Mouse (Mus musculus) adrenal gland, adult 8-10 months (tissue): ENCODE data around the gene Itpr3. TPM values are rescaled to one million over a fixed set of nuclear protein-coding genes. Genes with fewer than 3 reads are reported as not detected.

Experiments used
- DNase-seq: peaks from one replicate; pipeline ENCODE4 v3.0.0; 2022
- total RNA-seq, 4 experiments: library from RNA; stranded (reverse); gene quantifications; 2 replicates each; pipeline ENCODE4 v1.2.4; 2022

Gene Itpr3
- total RNA-seq, 4 experiments from 2014 or later = 7.6 to 16.6 (median 11.2) TPM

DNA sequence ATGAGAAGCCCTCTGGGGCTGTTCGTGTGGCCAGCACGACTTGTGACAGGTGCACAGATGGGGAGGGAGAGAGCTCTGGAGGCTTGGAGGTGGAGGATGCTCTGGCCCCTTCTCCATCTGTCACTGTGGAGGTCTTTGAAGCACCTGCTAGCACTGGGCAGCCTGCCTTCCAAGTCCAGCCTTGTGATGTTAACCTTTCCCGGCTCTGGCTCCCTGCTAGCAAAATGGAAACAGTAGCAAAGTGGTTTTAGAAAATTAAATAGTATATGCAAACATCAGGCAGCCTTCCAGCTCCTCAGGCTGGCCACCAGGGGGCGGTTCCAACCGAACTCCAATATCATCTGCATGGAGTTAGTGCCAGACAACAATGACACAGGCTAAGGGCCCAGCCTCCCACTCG is 14.5 kb downstream of the Itpr3 start:
- DNase-seq = no peak

DNA sequence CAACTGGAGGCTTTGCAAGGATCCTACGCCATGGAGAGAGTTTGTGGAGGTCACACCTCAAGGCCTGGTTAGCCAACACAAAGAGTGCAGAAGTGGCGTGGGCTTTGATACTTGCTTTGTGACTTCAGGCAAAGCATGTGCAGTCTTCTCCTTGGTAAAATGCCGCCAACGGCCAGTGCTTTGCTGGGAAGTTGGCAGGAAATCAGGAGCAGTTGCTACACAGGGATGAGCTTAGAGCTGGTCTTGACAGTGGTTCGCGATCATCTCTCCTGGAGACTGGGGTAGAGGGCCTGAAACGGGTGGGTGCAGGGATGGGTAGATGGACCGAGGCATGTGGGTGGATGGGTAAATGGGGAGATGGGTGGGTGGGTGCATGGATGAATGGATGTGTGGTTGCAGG is 15.3 kb downstream of the Itpr3 start:
- DNase-seq = no peak

DNA sequence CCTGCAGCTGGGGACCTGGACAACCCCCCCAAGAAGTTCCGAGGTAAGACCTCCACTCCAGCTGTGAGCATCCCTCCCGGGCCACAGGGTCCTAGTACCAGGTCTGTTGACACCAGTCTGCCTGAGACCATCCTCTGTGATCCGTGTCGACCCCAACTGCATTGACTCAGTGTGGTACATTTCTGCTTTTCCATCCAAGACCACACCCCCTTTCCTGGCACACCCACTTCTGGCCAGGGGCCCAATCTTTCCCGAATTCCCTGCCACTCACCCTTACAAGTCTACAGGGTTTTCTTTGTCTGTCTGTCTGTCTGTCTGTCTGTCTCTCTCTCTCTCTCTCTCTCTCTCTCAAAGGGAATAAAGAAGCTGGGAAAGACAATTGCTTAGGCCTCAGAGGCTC is 16.0 kb downstream of the Itpr3 start:
- no peak for DNase-seq

DNA sequence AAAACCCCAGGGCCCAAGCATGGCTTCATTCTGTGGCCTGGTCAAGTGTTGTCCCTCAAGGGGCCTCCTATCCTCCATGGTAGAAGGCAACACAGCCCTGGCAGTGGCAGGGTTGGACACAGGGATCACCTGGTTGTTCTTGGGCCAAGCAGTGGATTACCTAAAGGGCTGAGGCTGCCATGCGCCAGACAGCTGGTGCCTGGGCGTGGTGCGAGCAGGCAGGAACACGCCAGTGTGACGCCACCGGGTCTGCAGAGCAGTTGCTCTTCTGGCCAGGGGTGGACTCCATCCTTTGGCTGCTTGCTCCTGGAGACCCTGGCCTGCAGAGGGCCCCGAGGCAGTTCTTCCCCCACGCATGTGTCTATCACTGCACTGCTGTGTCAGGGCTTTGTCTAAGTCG is 16.7 kb downstream of the Itpr3 start:
- no peak for DNase-seq

DNA sequence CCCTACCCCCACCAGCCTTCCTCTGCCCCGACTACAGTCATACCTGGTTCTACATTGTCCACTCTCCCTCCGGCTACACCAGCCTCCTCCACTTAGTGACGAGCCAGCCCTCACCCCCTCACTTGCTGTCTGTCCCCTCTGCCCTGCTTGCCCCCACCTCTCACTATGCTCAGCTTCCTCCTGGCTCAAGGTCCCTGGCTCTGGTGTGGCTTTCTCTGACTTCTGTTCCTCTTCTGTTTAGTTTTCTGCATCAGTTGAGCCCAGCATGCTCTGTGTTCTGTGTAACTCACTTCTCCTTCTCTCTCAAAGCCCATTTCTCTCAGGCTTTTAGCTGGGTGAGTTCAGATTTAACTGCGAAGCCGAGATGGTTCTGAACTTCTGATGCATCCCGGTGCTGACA is 17.1 kb downstream of the Itpr3 start:
- no peak for DNase-seq

DNA sequence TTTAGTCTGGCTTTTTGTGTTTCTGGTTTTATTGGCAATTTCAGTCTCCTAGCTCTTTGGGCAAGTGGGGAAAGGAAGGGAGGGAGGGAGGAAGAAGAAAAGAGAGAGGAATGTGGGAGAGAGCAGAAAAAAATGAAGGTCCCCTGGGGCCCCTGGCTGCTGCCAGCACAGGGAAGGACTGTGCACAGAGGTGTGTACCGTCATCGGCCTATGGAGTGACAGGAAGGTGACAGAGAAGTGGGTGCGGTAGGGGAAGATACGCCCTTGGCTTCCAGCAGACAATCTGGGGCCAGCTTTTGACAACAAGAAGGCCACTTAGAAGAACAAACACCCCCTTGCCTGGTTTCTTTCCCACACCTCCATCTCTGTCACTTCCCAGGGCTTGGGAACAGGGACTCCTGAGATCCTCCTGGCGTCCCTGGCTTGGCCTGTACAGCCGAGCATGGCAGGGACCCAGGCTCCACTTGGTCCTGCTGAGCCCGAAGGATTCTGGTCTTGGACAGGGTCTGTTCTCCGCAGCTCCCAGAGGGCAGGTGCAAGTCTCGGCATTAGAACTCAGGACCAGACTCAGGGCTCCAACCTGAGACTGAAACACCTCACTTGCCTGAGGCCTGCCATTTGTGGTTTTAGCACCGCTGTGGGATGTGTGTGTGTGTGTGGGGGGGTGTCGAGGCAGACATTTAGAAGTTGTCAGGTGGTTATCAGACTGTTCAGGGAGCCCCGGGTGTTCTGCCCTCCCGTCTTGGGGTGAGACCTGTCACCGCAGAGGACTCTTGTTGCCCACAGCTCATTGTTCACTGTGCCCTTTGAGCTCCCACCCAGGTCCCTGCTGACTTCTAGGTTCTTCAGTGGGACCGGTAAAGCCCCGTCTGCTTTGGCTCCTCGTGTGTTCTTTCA is 18.0 kb downstream of the Itpr3 start:
- no peak for DNase-seq

DNA sequence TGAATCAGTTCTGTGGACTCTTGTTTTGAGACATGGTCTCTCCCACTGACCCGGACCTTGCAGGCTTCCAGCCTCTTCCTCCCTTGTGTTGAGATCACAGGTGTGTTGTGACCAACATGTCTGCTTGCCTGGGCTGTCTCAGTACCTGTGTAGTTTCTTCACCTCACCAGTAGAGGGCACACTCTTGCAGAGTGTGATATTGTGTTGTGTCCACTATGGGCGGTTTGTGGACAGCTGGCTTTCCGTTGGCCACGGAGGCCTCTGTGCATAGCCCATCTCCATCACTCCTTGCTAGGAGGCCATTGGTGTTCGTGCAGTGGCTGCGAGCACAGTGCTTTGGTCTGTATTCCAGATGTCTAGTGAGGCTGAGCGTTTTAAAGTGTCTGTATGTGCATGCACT is 20.0 kb downstream of the Itpr3 start:
- DNase-seq = no peak

DNA sequence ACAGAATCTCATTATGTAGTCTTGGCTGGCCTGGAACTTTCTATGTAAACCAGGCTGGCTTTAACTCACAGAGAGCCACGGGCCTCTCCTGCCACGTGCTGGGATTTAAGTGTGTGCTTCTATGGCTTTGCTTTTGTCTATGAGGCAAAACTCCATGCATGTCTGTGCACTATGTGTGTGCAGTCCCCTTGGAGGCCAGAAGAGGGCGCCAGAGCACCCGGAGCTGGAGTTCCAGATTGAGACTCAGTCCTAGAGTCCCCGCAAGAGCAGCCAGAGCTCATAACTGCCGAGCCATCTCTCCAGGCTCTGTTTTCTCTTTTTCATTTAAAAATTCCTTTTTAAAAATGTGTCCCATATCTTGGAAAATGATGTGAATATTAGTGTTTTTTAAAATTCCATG is 20.8 kb downstream of the Itpr3 start:
- DNase-seq = no peak

DNA sequence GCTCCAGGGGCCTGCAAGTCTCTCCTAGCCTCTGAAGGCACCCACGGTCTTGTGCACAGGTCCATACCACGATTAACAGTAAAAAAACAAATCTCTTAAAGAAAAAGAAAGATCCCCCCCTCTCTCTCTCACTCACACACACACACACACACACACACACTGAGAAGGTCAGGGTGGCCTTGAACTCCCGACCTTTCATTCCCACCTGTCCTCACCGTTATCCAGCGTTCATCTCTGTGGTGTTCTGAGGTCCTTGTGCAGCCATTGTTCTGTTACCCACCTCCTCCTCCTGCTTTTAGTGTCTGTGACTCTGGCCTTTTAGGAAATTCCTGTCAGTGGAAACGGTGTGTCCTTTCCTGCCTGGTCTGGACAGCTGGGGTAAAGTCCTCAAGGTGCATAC is 21.4 kb downstream of the Itpr3 start:
- no peak for DNase-seq

DNA sequence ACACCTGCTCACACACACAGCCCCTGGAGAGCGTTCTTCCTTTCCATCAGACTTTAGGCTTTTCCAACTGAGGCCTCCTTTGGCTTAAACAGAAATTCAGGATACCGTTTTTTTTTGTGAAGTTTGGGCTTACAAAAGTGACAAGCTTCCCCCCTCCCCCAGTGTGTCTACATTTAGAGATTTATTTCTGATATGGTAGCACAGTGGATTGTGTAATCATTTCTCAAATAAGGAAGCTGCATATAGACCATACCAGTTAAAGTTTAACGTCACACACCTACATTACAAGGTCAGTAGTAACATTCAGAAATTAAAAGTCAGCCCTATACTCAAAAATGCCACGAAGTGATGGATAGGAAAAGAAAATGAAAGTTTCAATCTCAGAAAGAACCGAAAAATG is 24.8 kb downstream of the Itpr3 start:
- no peak for DNase-seq

DNA sequence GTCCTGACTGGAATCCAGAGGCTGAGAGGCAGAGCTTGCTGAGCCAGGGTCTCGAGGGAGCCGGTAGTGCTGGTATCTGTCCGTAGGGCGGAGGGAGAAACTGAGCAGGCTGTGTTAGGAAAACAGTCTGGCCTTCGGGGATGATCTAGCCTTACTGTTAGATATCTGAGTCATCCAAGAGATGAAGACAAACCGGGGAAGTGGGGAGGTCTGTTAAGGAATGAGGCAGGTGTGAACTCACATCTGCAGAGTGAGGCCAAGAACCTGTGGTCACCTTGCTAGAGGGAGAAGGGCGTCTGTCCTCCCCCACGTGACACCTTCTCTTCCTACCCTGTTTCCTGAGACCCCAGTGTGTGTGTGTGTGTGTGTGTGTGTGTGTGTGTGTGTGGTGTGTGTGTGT is 25.7 kb downstream of the Itpr3 start:
- no peak for DNase-seq

DNA sequence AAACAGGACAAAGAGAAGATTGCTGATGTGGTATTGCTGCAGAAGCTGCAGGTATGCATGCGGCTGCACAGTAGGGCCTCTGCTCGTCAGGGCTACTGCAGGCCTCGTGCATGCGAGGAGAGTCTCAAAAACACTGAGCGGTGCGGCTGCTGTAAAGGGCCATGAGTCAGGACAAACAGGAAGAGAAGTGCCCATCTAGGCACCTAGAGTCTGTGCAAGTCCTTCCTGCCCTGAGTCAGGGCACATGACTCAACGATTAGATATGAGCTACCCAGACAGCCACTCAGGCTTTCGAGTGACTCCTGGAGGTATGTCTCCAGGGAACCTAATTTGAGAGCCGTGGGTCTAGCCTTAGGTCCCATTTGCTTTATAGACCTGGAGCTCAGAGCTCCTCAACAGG is 26.5 kb downstream of the Itpr3 start:
- peak; percentile 27 for DNase-seq

DNA sequence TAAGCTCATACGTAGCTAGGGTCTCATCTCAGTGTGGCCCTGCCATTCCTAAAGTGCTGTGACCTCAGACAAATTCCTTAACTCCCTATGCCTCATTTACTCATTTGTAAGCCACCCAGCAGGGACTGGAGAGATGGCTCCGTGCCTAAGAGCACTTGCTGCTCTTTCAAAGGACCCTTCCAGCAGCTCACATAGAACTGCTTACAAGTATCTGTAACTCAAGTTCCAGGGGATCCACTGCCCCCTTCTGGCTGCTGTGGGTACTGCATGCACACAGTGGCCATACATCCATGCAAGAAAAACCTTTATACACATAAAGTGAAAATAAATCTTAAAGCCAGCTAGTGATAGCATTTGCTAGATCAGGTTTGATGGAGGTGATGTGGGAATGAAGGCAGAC is 28.6 kb downstream of the Itpr3 start:
- DNase-seq = no peak

DNA sequence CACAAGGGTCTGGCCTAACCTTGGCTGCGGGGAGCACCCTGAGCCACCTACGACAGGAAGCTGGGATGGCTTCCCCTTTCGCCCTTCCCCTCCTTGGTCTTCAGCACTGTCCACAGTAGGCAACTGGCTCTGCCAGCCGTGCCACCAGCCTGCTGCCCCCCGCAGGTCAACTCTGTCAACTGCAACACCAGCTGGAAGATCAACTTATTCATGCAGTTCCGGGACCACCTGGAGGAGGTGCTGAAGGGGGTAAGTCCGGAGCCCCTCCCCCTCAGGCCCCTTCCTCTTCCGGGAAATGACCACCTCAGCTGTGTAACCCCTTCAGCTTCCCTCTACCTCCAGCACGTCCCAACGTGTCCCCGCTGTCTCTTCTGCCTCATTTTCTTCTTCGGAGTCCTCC is 30.3 kb downstream of the Itpr3 start:
- no peak for DNase-seq

DNA sequence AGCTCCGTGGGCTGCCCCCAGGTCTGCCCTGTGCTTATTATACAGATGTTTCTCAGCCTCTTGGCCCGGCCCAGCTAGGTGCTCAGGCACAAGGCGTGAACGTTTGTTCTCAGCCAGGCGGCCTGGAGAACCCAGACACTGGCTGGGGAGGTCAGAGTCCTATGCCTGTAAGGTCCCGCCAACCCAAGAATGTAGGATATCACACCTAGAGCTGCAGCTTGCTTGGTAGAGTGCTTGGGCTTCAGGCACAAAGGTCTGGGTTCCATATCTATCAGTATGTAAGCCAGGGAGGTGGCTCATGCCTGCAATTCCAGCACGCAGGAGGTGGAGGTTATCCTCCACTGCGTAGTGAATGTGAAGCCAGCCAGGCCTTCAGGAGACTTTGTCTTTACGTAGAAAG is 33.0 kb downstream of the Itpr3 start:
- no peak for DNase-seq

DNA sequence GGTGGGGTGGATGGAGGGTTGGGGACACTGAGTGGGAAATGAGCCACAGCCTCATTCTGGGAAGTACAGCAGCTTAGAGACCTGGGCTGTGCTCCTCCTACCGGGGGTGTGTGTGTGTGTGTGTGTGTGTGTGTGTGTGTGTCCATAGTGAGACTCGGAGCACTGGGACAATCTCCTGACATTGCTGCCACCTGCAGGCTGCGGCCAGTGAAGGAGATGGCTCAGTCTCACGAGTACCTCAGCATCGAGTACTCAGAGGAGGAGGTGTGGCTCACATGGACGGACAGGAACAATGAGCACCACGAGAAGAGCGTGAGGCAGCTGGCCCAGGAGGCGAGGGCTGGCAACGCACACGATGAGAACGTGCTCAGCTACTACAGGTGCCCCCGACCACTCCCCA is 38.6 kb downstream of the Itpr3 start:
- no peak for DNase-seq

DNA sequence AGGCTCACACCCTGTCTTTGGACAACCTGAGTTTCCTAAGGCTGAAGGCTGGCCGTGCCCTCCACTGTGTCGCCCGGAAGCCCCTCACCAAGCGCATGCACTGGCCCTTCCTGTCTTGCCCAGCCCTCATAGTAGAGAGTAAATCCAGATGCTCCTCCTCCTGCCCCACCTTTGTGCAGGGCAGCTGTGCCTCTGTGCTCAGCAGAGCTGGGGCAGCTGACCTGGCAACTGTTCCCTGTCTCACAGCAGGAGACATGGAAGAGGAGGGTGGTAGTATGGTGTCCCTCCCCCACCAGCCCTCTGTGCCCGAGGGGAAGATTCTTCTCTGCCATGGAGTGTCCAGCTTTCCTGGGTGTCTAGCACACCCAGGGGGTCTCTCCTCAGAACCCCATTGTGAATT is 44.6 kb downstream of the Itpr3 start:
- no peak for DNase-seq

DNA sequence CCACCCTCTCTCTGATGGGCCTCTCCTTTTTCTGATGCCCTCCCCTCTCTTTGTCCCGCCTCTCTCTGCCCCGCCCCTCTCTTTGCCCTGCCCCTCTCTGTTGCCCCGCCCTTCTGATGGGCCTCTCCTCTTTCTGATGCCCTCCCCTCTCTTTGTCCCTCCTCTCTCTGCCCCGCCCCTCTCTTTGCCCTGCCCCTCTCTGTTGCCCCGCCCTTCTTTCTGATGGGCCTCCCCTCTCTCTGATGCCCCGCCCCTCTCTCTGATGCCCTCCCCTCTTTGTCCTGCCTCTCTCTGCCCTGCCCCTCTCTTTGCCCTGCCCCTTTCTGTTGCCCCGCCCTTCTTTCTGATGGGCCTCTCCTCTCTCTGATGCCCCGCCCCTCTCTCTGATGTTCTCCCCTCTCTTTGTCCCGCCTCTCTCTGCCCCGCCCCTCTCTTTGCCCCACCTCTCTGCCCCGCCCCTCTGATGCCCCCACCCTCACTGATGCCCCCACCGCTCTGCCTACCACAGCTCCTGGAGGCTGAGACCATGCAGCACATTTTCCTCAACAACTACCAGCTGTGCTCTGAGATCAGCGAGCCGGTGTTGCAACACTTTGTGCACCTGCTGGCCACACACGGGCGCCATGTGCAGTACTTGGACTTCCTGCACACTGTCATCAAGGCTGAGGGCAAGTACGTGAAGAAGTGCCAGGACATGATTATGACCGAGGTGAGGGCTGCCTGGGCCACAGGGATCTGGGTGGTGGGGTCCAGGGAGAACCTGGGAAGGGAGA is 48.8 kb downstream of the Itpr3 start:
- DNase-seq = no peak

DNA sequence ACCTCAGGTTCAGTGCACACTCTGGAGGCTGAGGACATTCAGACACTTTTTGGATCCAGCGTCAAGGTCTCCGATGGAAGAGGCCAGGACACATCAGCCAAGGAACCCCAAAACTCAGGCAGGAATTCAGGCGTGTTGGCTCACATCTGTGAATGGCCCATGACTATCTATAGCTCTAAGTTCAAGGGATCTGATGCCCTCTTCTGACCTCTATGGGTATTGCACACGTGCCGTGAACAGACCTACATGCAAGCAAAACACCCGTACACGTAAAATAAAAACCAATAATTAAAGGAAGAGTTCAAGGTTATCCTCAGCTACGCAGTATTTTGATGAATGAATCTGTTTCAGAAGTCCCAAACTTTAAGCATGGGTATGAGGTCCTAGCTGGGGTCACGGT is 49.6 kb downstream of the Itpr3 start:
- DNase-seq = no peak

DNA sequence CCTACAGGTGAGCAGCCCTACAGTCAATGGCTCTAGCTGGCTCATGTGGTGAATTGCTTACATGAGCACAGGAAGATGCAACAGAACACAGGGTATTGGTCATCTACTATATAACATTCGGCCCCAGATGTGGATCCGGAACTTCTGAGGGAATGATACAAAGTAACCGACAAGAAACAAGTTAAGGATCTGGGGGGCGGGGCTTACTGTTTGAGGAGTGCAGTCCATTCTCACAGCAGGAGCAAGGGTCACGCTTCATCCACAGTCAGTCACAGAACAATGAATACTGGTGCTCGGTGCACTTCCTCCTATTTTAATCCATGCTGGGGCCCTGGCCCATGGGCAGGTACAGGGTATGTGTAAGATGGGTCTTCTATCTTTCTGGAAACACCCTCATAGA is 50.8 kb downstream of the Itpr3 start:
- DNase-seq = no peak

DNA sequence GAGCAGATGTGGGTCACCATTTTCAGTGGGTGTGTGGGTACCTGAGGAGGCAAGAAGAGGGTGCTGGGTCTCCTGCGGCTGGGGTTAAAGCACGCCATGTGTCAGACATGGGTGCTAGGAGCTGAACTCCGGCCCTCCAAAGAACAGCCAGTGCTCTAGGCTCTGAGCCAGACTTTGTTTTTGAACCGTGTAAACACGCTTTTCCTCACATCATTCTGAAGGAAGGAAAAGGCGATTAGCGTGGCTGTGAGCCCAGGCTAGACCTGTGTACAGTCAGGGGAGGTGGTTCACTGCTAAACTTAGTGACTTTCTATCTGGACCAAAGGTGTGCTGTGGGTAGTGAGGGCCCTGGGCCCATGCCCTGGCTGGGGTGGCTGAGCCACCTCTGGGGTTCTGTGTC is 53.0 kb downstream of the Itpr3 start:
- no peak for DNase-seq

DNA sequence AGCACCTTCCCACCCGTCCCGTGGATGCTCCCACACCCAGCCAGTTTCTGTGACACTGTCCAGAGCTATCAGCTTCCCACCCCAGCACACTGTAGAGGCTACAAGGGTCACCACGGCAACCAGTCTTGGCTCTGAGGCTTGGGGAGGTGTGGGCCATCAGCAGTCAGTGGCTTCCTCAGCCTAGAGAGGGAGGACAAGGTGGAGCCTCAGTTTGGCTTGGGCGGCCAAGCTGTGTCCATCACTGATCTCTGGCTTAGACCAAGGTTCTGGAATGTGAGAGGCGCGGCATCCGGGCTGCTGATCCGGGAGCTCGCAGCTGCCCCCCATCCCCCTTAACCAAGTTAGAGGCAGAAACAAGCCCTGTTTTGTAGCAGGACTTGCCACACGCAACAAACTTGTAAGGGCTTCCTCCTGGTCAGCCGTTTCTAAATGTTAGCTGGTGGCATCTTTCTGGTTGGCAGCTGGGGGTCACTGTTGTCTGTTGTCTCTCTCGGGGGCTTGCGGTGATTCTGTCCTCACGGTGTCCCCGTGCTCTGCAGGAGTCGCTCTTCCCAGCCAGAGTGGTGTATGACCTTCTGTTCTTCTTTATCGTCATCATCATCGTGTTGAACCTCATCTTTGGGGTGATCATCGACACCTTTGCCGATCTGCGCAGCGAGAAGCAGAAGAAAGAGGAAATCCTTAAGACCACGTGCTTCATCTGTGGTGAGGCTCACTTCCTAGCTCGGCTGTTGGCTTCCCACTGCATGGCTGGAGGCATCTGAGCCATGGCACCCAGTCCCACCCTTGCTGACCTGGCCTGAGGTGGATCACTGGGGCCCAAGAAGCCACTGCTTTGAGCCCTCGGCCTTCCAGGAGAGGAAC is 61.8 kb downstream of the Itpr3 start:
- no peak for DNase-seq

DNA sequence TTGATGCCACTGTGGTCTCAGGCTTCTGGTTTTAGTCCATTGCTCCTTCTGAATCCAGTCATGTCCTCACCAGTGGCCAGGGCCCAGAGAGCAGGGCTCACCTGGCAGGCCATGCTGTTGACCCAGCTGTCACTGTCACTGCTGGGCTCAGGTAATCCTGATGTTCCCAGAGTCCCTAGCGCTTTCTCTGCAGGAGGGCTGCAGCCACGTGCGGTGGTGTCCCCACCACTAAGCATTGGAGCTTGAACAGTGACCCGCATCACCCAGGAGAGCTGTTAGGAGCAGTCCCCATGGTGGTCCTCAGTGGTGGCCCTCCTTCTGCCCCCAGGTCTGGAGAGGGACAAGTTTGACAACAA is 62.4 kb downstream of the Itpr3 start:
- no peak for DNase-seq
